Mouse (Mus musculus) CH12.LX (cell line): ENCODE results near the gene Nes. TPM values are rescaled to one million over a fixed set of nuclear protein-coding genes. Genes with fewer than 3 reads are reported as not detected.

Source experiments
- DNase-seq: peaks from one replicate; pipeline ENCODE4 v3.0.0-alpha.2; 2013; ENCODE audit errors: extremely low read depth
- H3K27ac ChIP-seq: 2 replicates; pipeline ENCODE4 v1.5.1; 2012; ENCODE audit warnings: low read depth, mild to moderate bottlenecking, control low read depth, moderate library complexity; ENCODE audit not compliant: insufficient read depth
- H3K27me3 ChIP-seq: replicated peaks from 2 replicates; pipeline ENCODE3; 2012; ENCODE audit warnings: inconsistent platforms
- H3K36me3 ChIP-seq, 2 experiments: replicated peaks in 1 of 2; 2 replicates each; pipeline versions ENCODE3 to v1.6.1; 2012; ENCODE audit warnings: inconsistent platforms in 1 of 2, low read length in 1 of 2, mild to moderate bottlenecking in 1 of 2, mixed read lengths in 1 of 2, moderate library complexity in 1 of 2; ENCODE audit not compliant: control insufficient read depth in 1 of 2, insufficient read depth in 1 of 2
- H3K4me1 ChIP-seq, 2 experiments: 2 replicates each; pipeline ENCODE4 v1.6.1; 2012; ENCODE audit warnings: inconsistent platforms in 1 of 2, moderate library complexity in 1 of 2; ENCODE audit not compliant: insufficient read depth in 2 of 2, control insufficient read depth in 1 of 2
- H3K4me2 ChIP-seq: 2 replicates; pipeline ENCODE4 v1.6.1; 2012; ENCODE audit warnings: low read depth, mild to moderate bottlenecking, control low read depth; ENCODE audit not compliant: poor library complexity, insufficient read depth, severe bottlenecking
- H3K4me3 ChIP-seq, 3 experiments: fragments of 150-350 bp in 1 of 3; sonication (generic) in 1 of 3; replicated peaks in 1 of 3; 2 replicates each; pipeline versions ENCODE3 to v1.5.1; 2011 to 2012; ENCODE audit warnings: low read depth in 2 of 3, low read length in 2 of 3, mild to moderate bottlenecking in 2 of 3, moderate library complexity in 2 of 3, control low read depth in 1 of 3, improper control_type of control experiment in 1 of 3, inconsistent platforms in 1 of 3, mixed read lengths in 1 of 3; ENCODE audit not compliant: poor library complexity in 1 of 3
- H3K79me2 ChIP-seq: replicated peaks from 2 replicates; pipeline ENCODE4 v1.6.1; 2012; ENCODE audit warnings: mild to moderate bottlenecking, moderate library complexity; ENCODE audit not compliant: control insufficient read depth, poor library complexity, insufficient read depth, severe bottlenecking; ENCODE audit errors: extremely low read depth
- H3K9ac ChIP-seq: 2 replicates; pipeline ENCODE4 v1.6.1; 2012; ENCODE audit warnings: low read depth, mild to moderate bottlenecking, control low read depth, moderate library complexity; ENCODE audit not compliant: insufficient read depth
- H3K9me3 ChIP-seq: replicated peaks from 2 replicates; pipeline ENCODE3; 2012; ENCODE audit warnings: low read length, inconsistent platforms, mixed read lengths
- BHLHE40 ChIP-seq: IDR thresholded peaks from 2 replicates; pipeline ENCODE4 v1.6.1; 2011; ENCODE audit warnings: mild to moderate bottlenecking, low read depth, low read length, improper control_type of control experiment
- CHD2 ChIP-seq: IDR thresholded peaks from 2 replicates; pipeline ENCODE4 v1.6.1; 2011; ENCODE audit warnings: low read length, improper control_type of control experiment
- CTCF ChIP-seq, 2 experiments: IDR thresholded peaks in 1 of 2; conservative IDR thresholded peaks in 1 of 2; 2 replicates each; pipeline ENCODE4 v1.5.1; 2011 to 2012; ENCODE audit warnings: low read depth in 2 of 2, low read length in 2 of 2, improper control_type of control experiment in 1 of 2, inconsistent platforms in 1 of 2, mild to moderate bottlenecking in 1 of 2, moderate library complexity in 1 of 2
- ELF1 ChIP-seq: IDR thresholded peaks from 2 replicates; pipeline ENCODE4 v1.6.1; 2014; ENCODE audit warnings: low read depth, mild to moderate bottlenecking, inconsistent platforms, low read length, improper control_type of control experiment
- EP300 ChIP-seq: IDR thresholded peaks from 2 replicates; pipeline ENCODE4 v1.6.1; 2011; ENCODE audit warnings: low read length, improper control_type of control experiment
- ETS1 ChIP-seq: conservative IDR thresholded peaks from 2 replicates; pipeline ENCODE4 v1.6.1; 2012; ENCODE audit warnings: low read depth, mild to moderate bottlenecking, inconsistent platforms, low read length, improper control_type of control experiment, moderate library complexity
- GABPA ChIP-seq: IDR thresholded peaks from 2 replicates; pipeline ENCODE4 v1.6.1; 2012; ENCODE audit warnings: low read depth, low read length, improper control_type of control experiment, inconsistent platforms; ENCODE audit not compliant: insufficient replicate concordance
- HCFC1 ChIP-seq: IDR thresholded peaks from 2 replicates; pipeline ENCODE4 v1.6.1; 2012; ENCODE audit warnings: low read depth, mild to moderate bottlenecking, inconsistent platforms, low read length, improper control_type of control experiment
- IRF4 ChIP-seq: IDR thresholded peaks from 2 replicates; pipeline ENCODE4 v1.6.1; 2014; ENCODE audit warnings: low read depth, mild to moderate bottlenecking, inconsistent platforms, low read length, improper control_type of control experiment
- KAT2A ChIP-seq: IDR thresholded peaks from 2 replicates; pipeline ENCODE4 v1.6.1; 2012; ENCODE audit warnings: low read length, improper control_type of control experiment, inconsistent platforms; ENCODE audit not compliant: insufficient replicate concordance
- MAX ChIP-seq: IDR thresholded peaks from 2 replicates; pipeline ENCODE4 v1.6.1; 2011; ENCODE audit warnings: low read length, improper control_type of control experiment
- MAZ ChIP-seq: IDR thresholded peaks from 2 replicates; pipeline ENCODE4 v1.6.1; 2012; ENCODE audit warnings: low read depth, mild to moderate bottlenecking, inconsistent platforms, low read length, improper control_type of control experiment, moderate library complexity
- MXI1 ChIP-seq: IDR thresholded peaks from 2 replicates; pipeline ENCODE4 v1.6.1; 2011; ENCODE audit warnings: mild to moderate bottlenecking, low read depth, low read length, improper control_type of control experiment
- MYC ChIP-seq: IDR thresholded peaks from 2 replicates; pipeline ENCODE4 v1.6.1; 2011; ENCODE audit warnings: low read depth, mild to moderate bottlenecking, improper control_type of control experiment, low read length
- NELFE ChIP-seq: IDR thresholded peaks from 2 replicates; pipeline ENCODE4 v1.6.1; 2011; ENCODE audit warnings: low read depth, low read length, improper control_type of control experiment
- NRF1 ChIP-seq: IDR thresholded peaks from 2 replicates; pipeline ENCODE4 v1.6.1; 2014; ENCODE audit warnings: low read depth, mild to moderate bottlenecking, inconsistent platforms, low read length, improper control_type of control experiment, moderate library complexity
- PAX5 ChIP-seq: IDR thresholded peaks from 2 replicates; pipeline ENCODE4 v1.6.1; 2012; ENCODE audit warnings: low read length, inconsistent platforms, mixed read lengths
- POLR2A ChIP-seq: IDR thresholded peaks from 2 replicates; pipeline ENCODE4 v1.6.1; 2011; ENCODE audit warnings: low read depth, mild to moderate bottlenecking, improper control_type of control experiment, low read length
- POLR2AphosphoS2 ChIP-seq: IDR thresholded peaks from 2 replicates; pipeline ENCODE4 v1.6.1; 2011; ENCODE audit warnings: low read depth, low read length, improper control_type of control experiment
- RAD21 ChIP-seq: IDR thresholded peaks from 2 replicates; pipeline ENCODE4 v1.6.1; 2011; ENCODE audit warnings: low read depth, mild to moderate bottlenecking, low read length, improper control_type of control experiment, moderate library complexity
- RCOR1 ChIP-seq: conservative IDR thresholded peaks from 2 replicates; pipeline ENCODE4 v1.6.1; 2012; ENCODE audit warnings: low read depth, mild to moderate bottlenecking, inconsistent platforms, low read length, improper control_type of control experiment
- SIN3A ChIP-seq: IDR thresholded peaks from 2 replicates; pipeline ENCODE4 v1.6.1; 2012; ENCODE audit warnings: low read length, improper control_type of control experiment, inconsistent platforms
- SMC3 ChIP-seq: IDR thresholded peaks from 2 replicates; pipeline ENCODE4 v1.6.1; 2011; ENCODE audit warnings: low read depth, low read length, improper control_type of control experiment
- TBP ChIP-seq: conservative IDR thresholded peaks from 2 replicates; pipeline ENCODE4 v1.6.1; 2011; ENCODE audit warnings: low read depth, low read length, improper control_type of control experiment
- TCF12 ChIP-seq: IDR thresholded peaks from 2 replicates; pipeline ENCODE4 v1.6.1; 2014; ENCODE audit warnings: low read depth, mild to moderate bottlenecking, inconsistent platforms, low read length, improper control_type of control experiment
- UBTF ChIP-seq: IDR thresholded peaks from 2 replicates; pipeline ENCODE4 v1.6.1; 2012; ENCODE audit warnings: low read depth, mild to moderate bottlenecking, inconsistent platforms, low read length, improper control_type of control experiment, moderate library complexity
- ZC3H11A ChIP-seq: IDR thresholded peaks from 2 replicates; pipeline ENCODE4 v1.6.1; 2012; ENCODE audit warnings: low read depth, mild to moderate bottlenecking, inconsistent platforms, low read length, improper control_type of control experiment
- ZKSCAN1 ChIP-seq: IDR thresholded peaks from 2 replicates; pipeline ENCODE4 v1.6.1; 2012; ENCODE audit warnings: low read depth, inconsistent platforms, low read length, improper control_type of control experiment, borderline replicate concordance
- ZMIZ1 ChIP-seq: IDR thresholded peaks from 2 replicates; pipeline ENCODE4 v1.6.1; 2012; ENCODE audit warnings: low read depth, mild to moderate bottlenecking, inconsistent platforms, low read length, improper control_type of control experiment
- ZNF384 ChIP-seq: IDR thresholded peaks from 2 replicates; pipeline ENCODE4 v1.6.1; 2012; ENCODE audit warnings: low read depth, low read length, improper control_type of control experiment, inconsistent platforms
- dilution Hi-C: fragments of 300-500 bp; cut with MboI; formaldehyde crosslinking; loops from 2 replicates; pipeline ENCODE4 v1.14.3; 2020; ENCODE audit warnings: low sequenced_read_pairs; ENCODE audit not compliant: extremely low pct_unique_long_range_greater_than_20kb, extremely low pct_ligation_motif_present
- in situ Hi-C: fragments of 300-500 bp; cut with MboI; formaldehyde crosslinking; loops from 3 replicates; pipeline ENCODE4 v1.14.3; 2019; ENCODE audit warnings: low sequenced_read_pairs, low pct_ligation_motif_present, low pct_unique_long_range_greater_than_20kb, mixed read lengths
- polyA plus RNA-seq: library from polyadenylated mRNA; unstranded; fragments of >175 nt; gene quantifications from 2 replicates; pipeline ENCODE4 v1.2.1, GENCODE M21; 2012; ENCODE audit warnings: low read depth; ENCODE audit not compliant: insufficient read length
- total RNA-seq, 2 experiments: library from RNA; depleted of rRNA; stranded (reverse); fragments of 300-350 nt in 1 of 2; fragments of >200 nt in 1 of 2; gene quantifications; 2 replicates each; pipeline ENCODE4 v1.2.3; 2012 to 2014

Nes gene
- total and polyA plus RNA-seq, 3 experiments, result 0.04 TPM; not detected in 1

GRCm38 (mm10) chr3:87935201-87935600 is 35.7 kb upstream of the Nes start:
- dilution Hi-C loops, result no loop called here
- peaks cover 10 to 58% of the 10 kb centered on the region in 2 experiments for H3K4me1 ChIP-seq
- no peaks in the 10 kb centered on the region for H3K9me3 ChIP-seq
- H3K27ac ChIP-seq, result no peak overlapping the region
- no peak overlapping the region for H3K4me3 ChIP-seq
- peaks cover 52 to 79% of the 10 kb centered on the region in 2 experiments for H3K36me3 ChIP-seq
- in situ Hi-C loops, result no loop called here
- DNase-seq, result no peak
- TF ChIP-seq RAD21 (no peak), ZKSCAN1 (no peak), PAX5 (no peak), ZNF384 (no peak), MYC (no peak), MXI1 (no peak), CHD2 (no peak), BHLHE40 (no peak), ZMIZ1 (no peak), ELF1 (no peak), IRF4 (no peak), CTCF (conservative IDR thresholded peaks at IDR 0.05 in 1 of 2, IDR thresholded peaks at IDR 0.05 in 1 of 2; ENCODE audit: low read depth in 2 of 2, low read length in 2 of 2) (no peak), SMC3 (no peak), UBTF (no peak), GABPA (no peak), MAX (no peak), ETS1 (no peak)
- H3K9ac ChIP-seq, result no peak overlapping the region
- H3K4me2 ChIP-seq, result no peak overlapping the region
- H3K27me3 ChIP-seq, result no peaks in the 10 kb centered on the region
- H3K79me2 ChIP-seq, result peaks cover 71% of the 10 kb centered on the region

- H3K4me3 ChIP-seq, result no peak overlapping the region
- H3K27me3 ChIP-seq, result no peaks in the 10 kb centered on the region
- no peak overlapping the region for H3K27ac ChIP-seq
- peaks cover 10 to 58% of the 10 kb centered on the region in 2 experiments for H3K4me1 ChIP-seq
- TF ChIP-seq MAZ, result no peak
- no peak for TF ChIP-seq RCOR1
- no peak for TF ChIP-seq MAX
- TF ChIP-seq NELFE, result no peak
- TF ChIP-seq EP300, result no peak
- peak; percentile 70 for TF ChIP-seq RAD21
- no peak for TF ChIP-seq POLR2AphosphoS2
- TF ChIP-seq GABPA, result no peak
- no peak for TF ChIP-seq NRF1
- no peak for TF ChIP-seq ZC3H11A
- TF ChIP-seq SIN3A, result no peak
- TF ChIP-seq ZMIZ1, result no peak
- no peak for TF ChIP-seq KAT2A
- TF ChIP-seq PAX5, result no peak
- no peak for TF ChIP-seq MYC
- no peak for TF ChIP-seq HCFC1
- TF ChIP-seq TBP, result no peak
- TF ChIP-seq CTCF (conservative IDR thresholded peaks at IDR 0.05 in 1 of 2, IDR thresholded peaks at IDR 0.05 in 1 of 2; ENCODE audit: low read depth in 2 of 2, low read length in 2 of 2), result peak; percentile 86 to 92
- TF ChIP-seq ZKSCAN1, result no peak
- TF ChIP-seq SMC3, result peak; percentile 72
- no peak for TF ChIP-seq MXI1
- no peak for TF ChIP-seq TCF12
- TF ChIP-seq ETS1, result no peak
- no peak for TF ChIP-seq ELF1
- TF ChIP-seq POLR2A, result peak; percentile 33; the same call in 1 of the 2 replicates
- TF ChIP-seq IRF4, result no peak
- TF ChIP-seq, all 38 proteins: peak for 4
- no peak overlapping the region for H3K9ac ChIP-seq
- H3K4me2 ChIP-seq, result peak overlapping the region; percentile 27; the same call in 1 of the 2 replicates
- H3K79me2 ChIP-seq, result peaks cover 66% of the 10 kb centered on the region
- in situ Hi-C loops (no loop called here), dilution Hi-C loops (no loop called here)
- peaks cover 55 to 83% of the 10 kb centered on the region in 2 experiments for H3K36me3 ChIP-seq
- DNase-seq, result peak; percentile 57
- no peaks in the 10 kb centered on the region for H3K9me3 ChIP-seq
These were observed 35.1 kb upstream of the Nes start for GRCm38 (mm10) chr3:87935776-87936175.
